Mouse (Mus musculus) CH12.LX (cell line): ENCODE results near the gene Gstt1. TPM values are rescaled to one million over a fixed set of nuclear protein-coding genes. Genes with fewer than 3 reads are reported as not detected.

ENCODE experiments used
- DNase-seq: peaks from one replicate; pipeline ENCODE4 v3.0.0-alpha.2; 2013; ENCODE audit errors: extremely low read depth
- H3K27ac ChIP-seq: 2 replicates; pipeline ENCODE4 v1.5.1; 2012; ENCODE audit warnings: low read depth, mild to moderate bottlenecking, control low read depth, moderate library complexity; ENCODE audit not compliant: insufficient read depth
- H3K27me3 ChIP-seq: replicated peaks from 2 replicates; pipeline ENCODE3; 2012; ENCODE audit warnings: inconsistent platforms
- H3K36me3 ChIP-seq, 2 experiments: replicated peaks in 1 of 2; 2 replicates each; pipeline versions ENCODE3 to v1.6.1; 2012; ENCODE audit warnings: inconsistent platforms in 1 of 2, low read length in 1 of 2, mild to moderate bottlenecking in 1 of 2, mixed read lengths in 1 of 2, moderate library complexity in 1 of 2; ENCODE audit not compliant: control insufficient read depth in 1 of 2, insufficient read depth in 1 of 2
- H3K4me1 ChIP-seq, 2 experiments: 2 replicates each; pipeline ENCODE4 v1.6.1; 2012; ENCODE audit warnings: inconsistent platforms in 1 of 2, moderate library complexity in 1 of 2; ENCODE audit not compliant: insufficient read depth in 2 of 2, control insufficient read depth in 1 of 2
- H3K4me2 ChIP-seq: 2 replicates; pipeline ENCODE4 v1.6.1; 2012; ENCODE audit warnings: low read depth, mild to moderate bottlenecking, control low read depth; ENCODE audit not compliant: poor library complexity, insufficient read depth, severe bottlenecking
- H3K4me3 ChIP-seq, 3 experiments: fragments of 150-350 bp in 1 of 3; sonication (generic) in 1 of 3; replicated peaks in 1 of 3; 2 replicates each; pipeline versions ENCODE3 to v1.5.1; 2011 to 2012; ENCODE audit warnings: low read depth in 2 of 3, low read length in 2 of 3, mild to moderate bottlenecking in 2 of 3, moderate library complexity in 2 of 3, control low read depth in 1 of 3, improper control_type of control experiment in 1 of 3, inconsistent platforms in 1 of 3, mixed read lengths in 1 of 3; ENCODE audit not compliant: poor library complexity in 1 of 3
- H3K79me2 ChIP-seq: replicated peaks from 2 replicates; pipeline ENCODE4 v1.6.1; 2012; ENCODE audit warnings: mild to moderate bottlenecking, moderate library complexity; ENCODE audit not compliant: control insufficient read depth, poor library complexity, insufficient read depth, severe bottlenecking; ENCODE audit errors: extremely low read depth
- H3K9ac ChIP-seq: 2 replicates; pipeline ENCODE4 v1.6.1; 2012; ENCODE audit warnings: low read depth, mild to moderate bottlenecking, control low read depth, moderate library complexity; ENCODE audit not compliant: insufficient read depth
- H3K9me3 ChIP-seq: replicated peaks from 2 replicates; pipeline ENCODE3; 2012; ENCODE audit warnings: low read length, inconsistent platforms, mixed read lengths
- BHLHE40 ChIP-seq: IDR thresholded peaks from 2 replicates; pipeline ENCODE4 v1.6.1; 2011; ENCODE audit warnings: mild to moderate bottlenecking, low read depth, low read length, improper control_type of control experiment
- CHD1 ChIP-seq: IDR thresholded peaks from 2 replicates; pipeline ENCODE4 v1.6.1; 2012; ENCODE audit warnings: low read depth, low read length, improper control_type of control experiment, inconsistent platforms
- CHD2 ChIP-seq: IDR thresholded peaks from 2 replicates; pipeline ENCODE4 v1.6.1; 2011; ENCODE audit warnings: low read length, improper control_type of control experiment
- CTCF ChIP-seq, 2 experiments: IDR thresholded peaks in 1 of 2; conservative IDR thresholded peaks in 1 of 2; 2 replicates each; pipeline ENCODE4 v1.5.1; 2011 to 2012; ENCODE audit warnings: low read depth in 2 of 2, low read length in 2 of 2, improper control_type of control experiment in 1 of 2, inconsistent platforms in 1 of 2, mild to moderate bottlenecking in 1 of 2, moderate library complexity in 1 of 2
- ELF1 ChIP-seq: IDR thresholded peaks from 2 replicates; pipeline ENCODE4 v1.6.1; 2014; ENCODE audit warnings: low read depth, mild to moderate bottlenecking, inconsistent platforms, low read length, improper control_type of control experiment
- ETS1 ChIP-seq: conservative IDR thresholded peaks from 2 replicates; pipeline ENCODE4 v1.6.1; 2012; ENCODE audit warnings: low read depth, mild to moderate bottlenecking, inconsistent platforms, low read length, improper control_type of control experiment, moderate library complexity
- IRF4 ChIP-seq: IDR thresholded peaks from 2 replicates; pipeline ENCODE4 v1.6.1; 2014; ENCODE audit warnings: low read depth, mild to moderate bottlenecking, inconsistent platforms, low read length, improper control_type of control experiment
- JUND ChIP-seq: conservative IDR thresholded peaks from 2 replicates; pipeline ENCODE4 v1.6.1; 2011; ENCODE audit warnings: low read depth, low read length, improper control_type of control experiment
- MAX ChIP-seq: IDR thresholded peaks from 2 replicates; pipeline ENCODE4 v1.6.1; 2011; ENCODE audit warnings: low read length, improper control_type of control experiment
- MAZ ChIP-seq: IDR thresholded peaks from 2 replicates; pipeline ENCODE4 v1.6.1; 2012; ENCODE audit warnings: low read depth, mild to moderate bottlenecking, inconsistent platforms, low read length, improper control_type of control experiment, moderate library complexity
- MEF2A ChIP-seq: IDR thresholded peaks from 2 replicates; pipeline ENCODE4 v1.6.1; 2014; ENCODE audit warnings: low read depth, mild to moderate bottlenecking, inconsistent platforms, low read length, improper control_type of control experiment, borderline replicate concordance
- MXI1 ChIP-seq: IDR thresholded peaks from 2 replicates; pipeline ENCODE4 v1.6.1; 2011; ENCODE audit warnings: mild to moderate bottlenecking, low read depth, low read length, improper control_type of control experiment
- MYC ChIP-seq: IDR thresholded peaks from 2 replicates; pipeline ENCODE4 v1.6.1; 2011; ENCODE audit warnings: low read depth, mild to moderate bottlenecking, improper control_type of control experiment, low read length
- NELFE ChIP-seq: IDR thresholded peaks from 2 replicates; pipeline ENCODE4 v1.6.1; 2011; ENCODE audit warnings: low read depth, low read length, improper control_type of control experiment
- NRF1 ChIP-seq: IDR thresholded peaks from 2 replicates; pipeline ENCODE4 v1.6.1; 2014; ENCODE audit warnings: low read depth, mild to moderate bottlenecking, inconsistent platforms, low read length, improper control_type of control experiment, moderate library complexity
- PAX5 ChIP-seq: IDR thresholded peaks from 2 replicates; pipeline ENCODE4 v1.6.1; 2012; ENCODE audit warnings: low read length, inconsistent platforms, mixed read lengths
- POLR2A ChIP-seq: IDR thresholded peaks from 2 replicates; pipeline ENCODE4 v1.6.1; 2011; ENCODE audit warnings: low read depth, mild to moderate bottlenecking, improper control_type of control experiment, low read length
- POLR2AphosphoS2 ChIP-seq: IDR thresholded peaks from 2 replicates; pipeline ENCODE4 v1.6.1; 2011; ENCODE audit warnings: low read depth, low read length, improper control_type of control experiment
- RAD21 ChIP-seq: IDR thresholded peaks from 2 replicates; pipeline ENCODE4 v1.6.1; 2011; ENCODE audit warnings: low read depth, mild to moderate bottlenecking, low read length, improper control_type of control experiment, moderate library complexity
- SIN3A ChIP-seq: IDR thresholded peaks from 2 replicates; pipeline ENCODE4 v1.6.1; 2012; ENCODE audit warnings: low read length, improper control_type of control experiment, inconsistent platforms
- SMC3 ChIP-seq: IDR thresholded peaks from 2 replicates; pipeline ENCODE4 v1.6.1; 2011; ENCODE audit warnings: low read depth, low read length, improper control_type of control experiment
- TBP ChIP-seq: conservative IDR thresholded peaks from 2 replicates; pipeline ENCODE4 v1.6.1; 2011; ENCODE audit warnings: low read depth, low read length, improper control_type of control experiment
- TCF12 ChIP-seq: IDR thresholded peaks from 2 replicates; pipeline ENCODE4 v1.6.1; 2014; ENCODE audit warnings: low read depth, mild to moderate bottlenecking, inconsistent platforms, low read length, improper control_type of control experiment
- UBTF ChIP-seq: IDR thresholded peaks from 2 replicates; pipeline ENCODE4 v1.6.1; 2012; ENCODE audit warnings: low read depth, mild to moderate bottlenecking, inconsistent platforms, low read length, improper control_type of control experiment, moderate library complexity
- USF1 ChIP-seq: IDR thresholded peaks from 2 replicates; pipeline ENCODE4 v1.6.1; 2014; ENCODE audit warnings: low read depth, mild to moderate bottlenecking, inconsistent platforms, low read length, improper control_type of control experiment
- USF2 ChIP-seq: conservative IDR thresholded peaks from 2 replicates; pipeline ENCODE4 v1.6.1; 2011; ENCODE audit warnings: low read depth, low read length, improper control_type of control experiment
- ZC3H11A ChIP-seq: IDR thresholded peaks from 2 replicates; pipeline ENCODE4 v1.6.1; 2012; ENCODE audit warnings: low read depth, mild to moderate bottlenecking, inconsistent platforms, low read length, improper control_type of control experiment
- ZKSCAN1 ChIP-seq: IDR thresholded peaks from 2 replicates; pipeline ENCODE4 v1.6.1; 2012; ENCODE audit warnings: low read depth, inconsistent platforms, low read length, improper control_type of control experiment, borderline replicate concordance
- ZMIZ1 ChIP-seq: IDR thresholded peaks from 2 replicates; pipeline ENCODE4 v1.6.1; 2012; ENCODE audit warnings: low read depth, mild to moderate bottlenecking, inconsistent platforms, low read length, improper control_type of control experiment
- ZNF384 ChIP-seq: IDR thresholded peaks from 2 replicates; pipeline ENCODE4 v1.6.1; 2012; ENCODE audit warnings: low read depth, low read length, improper control_type of control experiment, inconsistent platforms
- dilution Hi-C: fragments of 300-500 bp; cut with MboI; formaldehyde crosslinking; loops from 2 replicates; pipeline ENCODE4 v1.14.3; 2020; ENCODE audit warnings: low sequenced_read_pairs; ENCODE audit not compliant: extremely low pct_unique_long_range_greater_than_20kb, extremely low pct_ligation_motif_present
- in situ Hi-C: fragments of 300-500 bp; cut with MboI; formaldehyde crosslinking; loops from 3 replicates; pipeline ENCODE4 v1.14.3; 2019; ENCODE audit warnings: low sequenced_read_pairs, low pct_ligation_motif_present, low pct_unique_long_range_greater_than_20kb, mixed read lengths
- polyA plus RNA-seq: library from polyadenylated mRNA; unstranded; fragments of >175 nt; gene quantifications from 2 replicates; pipeline ENCODE4 v1.2.1, GENCODE M21; 2012; ENCODE audit warnings: low read depth; ENCODE audit not compliant: insufficient read length
- total RNA-seq, 2 experiments: library from RNA; depleted of rRNA; stranded (reverse); fragments of 300-350 nt in 1 of 2; fragments of >200 nt in 1 of 2; gene quantifications; 2 replicates each; pipeline ENCODE4 v1.2.3; 2012 to 2014

Gstt1 gene
- total and polyA plus RNA-seq, 3 experiments: 2.9 to 50.9 (median 4.5) TPM

DNA sequence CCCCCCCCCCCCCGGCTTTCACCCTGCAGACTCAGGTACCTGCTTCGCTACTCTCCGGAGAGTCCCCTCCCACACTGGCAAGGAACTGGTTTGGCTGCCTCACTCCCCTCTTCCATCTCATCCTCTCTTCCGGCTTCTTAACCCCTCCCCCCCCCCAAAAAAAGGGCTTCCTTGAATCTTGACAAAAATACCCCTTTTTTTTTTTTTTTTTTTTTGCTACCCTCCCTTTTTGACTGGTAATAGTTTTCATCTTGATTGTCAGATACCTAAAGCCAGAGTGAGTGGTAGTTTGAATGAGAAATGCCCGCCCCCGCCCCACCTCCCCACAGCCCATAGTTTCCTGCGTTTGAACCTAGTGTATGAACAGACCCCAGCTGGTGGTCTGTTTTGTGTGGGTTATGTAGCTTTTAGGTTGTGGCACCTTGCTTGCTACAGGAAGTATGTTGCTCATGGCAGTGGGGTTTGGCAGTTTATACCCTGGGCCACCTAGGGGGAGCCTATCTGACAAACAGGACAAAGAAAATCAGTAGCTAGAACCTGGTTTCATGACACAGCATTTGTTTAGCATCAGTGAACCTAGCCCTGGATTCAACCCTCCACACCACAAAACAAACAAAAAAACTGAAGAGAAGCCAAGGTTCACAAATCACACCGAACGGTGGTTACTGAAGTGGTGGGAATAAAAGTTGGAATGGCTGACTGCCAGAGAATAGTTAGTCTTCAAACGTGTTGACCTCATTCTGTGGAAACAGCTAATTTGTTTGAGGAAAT lies 37.6 kb upstream of the Gstt1 start (continued):
- no peak; the same call in 1 of the 2 replicates for TF ChIP-seq POLR2A
- 0 out of 2 replicates have a peak, but pooled peaks have one; percentile 14 for TF ChIP-seq TBP
- peak in 1 of 2 experiments; percentile 49; a peak in 2 of 4 replicates for TF ChIP-seq CTCF (conservative IDR thresholded peaks at IDR 0.05 in 1 of 2, IDR thresholded peaks at IDR 0.05 in 1 of 2; ENCODE audit: low read depth in 2 of 2, low read length in 2 of 2)
- TF ChIP-seq SIN3A: peak; percentile 47
- peak; percentile 89 for TF ChIP-seq ZNF384
- no peak for TF ChIP-seq SMC3
- no peak for TF ChIP-seq ZC3H11A
- TF ChIP-seq BHLHE40: no peak
- no peak; the same call in 1 of the 2 replicates for TF ChIP-seq ZMIZ1
- no peak for TF ChIP-seq USF1
- no peak for TF ChIP-seq MYC
- TF ChIP-seq CHD2: no peak; the same call in 1 of the 2 replicates

DNA sequence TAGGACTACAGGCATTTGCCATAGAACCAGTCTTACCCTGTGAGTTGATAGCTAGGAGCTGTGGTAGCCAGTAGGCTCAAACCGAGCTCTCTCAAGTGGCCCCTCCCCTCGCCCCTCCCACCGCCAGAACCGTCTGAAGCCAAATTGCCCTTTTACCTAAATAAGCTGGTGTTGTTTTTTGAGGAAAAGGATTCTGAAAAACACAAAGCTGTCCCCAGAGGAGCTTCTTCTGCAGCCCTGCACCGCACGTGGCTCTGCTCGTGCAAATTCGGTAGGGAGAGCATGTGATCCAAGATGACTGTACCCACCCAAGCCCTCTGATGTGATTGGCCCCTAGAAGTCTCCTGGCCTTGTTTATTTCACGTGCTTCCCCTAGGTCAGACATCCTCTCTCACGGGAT lies 36.9 kb upstream of the Gstt1 start:
- in situ Hi-C loops: loop anchor here (10.0 kb wide), 1 partner anchor 251 kb away; the partner anchor contains the start of gene Ggt5
- dilution Hi-C loops: no loop called here
- H3K4me3 ChIP-seq: peak overlapping the region; percentile 50 to 73 (median 61)
- no peak for TF ChIP-seq CHD1
- TF ChIP-seq ZC3H11A: no peak
- TF ChIP-seq TBP: 0 out of 2 replicates have a peak, but pooled peaks have one; percentile 52
- TF ChIP-seq ELF1: no peak; the same call in 1 of the 2 replicates
- peak; percentile 39; the same call in 1 of the 2 replicates for TF ChIP-seq TCF12
- TF ChIP-seq USF1: peak; percentile 70
- TF ChIP-seq JUND: 0 out of 2 replicates have a peak, but pooled peaks have one; percentile 9
- peak; percentile 99 for TF ChIP-seq MYC
- TF ChIP-seq POLR2A: peak; percentile 63
- peak; percentile 9; the same call in 1 of the 2 replicates for TF ChIP-seq MEF2A
- TF ChIP-seq CHD2: no peak
- TF ChIP-seq MAX: peak; percentile 96
- peak; percentile 88 for TF ChIP-seq ETS1
- TF ChIP-seq RAD21: no peak
- no peak for TF ChIP-seq CTCF (conservative IDR thresholded peaks at IDR 0.05 in 1 of 2, IDR thresholded peaks at IDR 0.05 in 1 of 2; ENCODE audit: low read depth in 2 of 2, low read length in 2 of 2)
- peak; percentile 61 for TF ChIP-seq USF2
- TF ChIP-seq UBTF: no peak
- 0 out of 2 replicates have a peak, but pooled peaks have one; percentile 24 for TF ChIP-seq NELFE
- peak; percentile 23; the same call in 1 of the 2 replicates for TF ChIP-seq ZMIZ1
- TF ChIP-seq PAX5: no peak
- no peak for TF ChIP-seq ZNF384
- TF ChIP-seq POLR2AphosphoS2: no peak
- peak; percentile 98 for TF ChIP-seq BHLHE40
- TF ChIP-seq ZKSCAN1: no peak
- peak; percentile 70 for TF ChIP-seq SIN3A
- TF ChIP-seq MAZ: peak; percentile 78; the same call in 1 of the 2 replicates
- no peak for TF ChIP-seq NRF1
- peak; percentile 91 for TF ChIP-seq MXI1
- no peak for TF ChIP-seq IRF4
- peaks cover 3 to 28% of the 10 kb centered on the region in 2 experiments; a peak in 2 of 4 replicates for H3K4me1 ChIP-seq
- no peaks in the 10 kb centered on the region for H3K27me3 ChIP-seq
- H3K36me3 ChIP-seq: peaks cover 0 to 2% of the 10 kb centered on the region in 2 experiments
- H3K27ac ChIP-seq: peak overlapping the region; percentile 42
- DNase-seq: peak; percentile 94
- H3K79me2 ChIP-seq: no peaks in the 10 kb centered on the region
- H3K9ac ChIP-seq: peak overlapping the region; percentile 83
- H3K9me3 ChIP-seq: no peaks in the 10 kb centered on the region
- H3K4me2 ChIP-seq: peak overlapping the region; percentile 95
